Mouse (Mus musculus) thymus, adult 2 months (tissue): ENCODE measurements around the gene Serpina3i.

Source experiments
- CTCF ChIP-seq: fragments of 200-500 bp; IDR thresholded peaks from 2 replicates; pipeline ENCODE4 v1.5.1; 2012; ENCODE audit warnings: mild to moderate bottlenecking, control low read depth, low read length, moderate library complexity, borderline replicate concordance; ENCODE audit not compliant: control insufficient read depth, poor library complexity, insufficient read depth; ENCODE audit errors: extremely low read depth
- POLR2A ChIP-seq: fragments of 200-500 bp; IDR thresholded peaks from 2 replicates; pipeline ENCODE4 v1.6.1; 2012; ENCODE audit warnings: mild to moderate bottlenecking, low read length, control low read depth, moderate library complexity; ENCODE audit not compliant: control insufficient read depth, poor library complexity, insufficient read depth; ENCODE audit errors: extremely low read depth

DNA sequence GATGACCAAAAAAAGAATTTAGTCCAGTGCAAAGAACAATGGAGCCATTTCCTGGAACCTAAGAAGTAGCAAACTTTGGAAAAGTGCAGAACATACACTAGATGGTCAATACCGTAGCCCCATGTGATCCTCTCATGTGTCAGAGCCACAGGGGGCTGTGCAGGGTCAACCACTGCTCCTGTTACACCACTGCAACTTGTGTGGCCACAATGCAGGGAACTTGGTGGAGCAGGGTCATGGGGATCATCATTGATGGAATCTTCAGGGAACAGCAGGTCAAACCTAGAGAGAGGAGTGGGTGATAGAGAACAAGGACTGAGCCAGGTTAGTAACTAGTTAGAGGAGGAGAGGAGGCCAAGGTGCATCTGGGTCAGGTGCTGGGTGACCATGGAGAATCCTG lies 41.3 kb upstream of the Serpina3i start:
- no peak for TF ChIP-seq CTCF
- TF ChIP-seq POLR2A = no peak
